In the genomic region with DNA sequence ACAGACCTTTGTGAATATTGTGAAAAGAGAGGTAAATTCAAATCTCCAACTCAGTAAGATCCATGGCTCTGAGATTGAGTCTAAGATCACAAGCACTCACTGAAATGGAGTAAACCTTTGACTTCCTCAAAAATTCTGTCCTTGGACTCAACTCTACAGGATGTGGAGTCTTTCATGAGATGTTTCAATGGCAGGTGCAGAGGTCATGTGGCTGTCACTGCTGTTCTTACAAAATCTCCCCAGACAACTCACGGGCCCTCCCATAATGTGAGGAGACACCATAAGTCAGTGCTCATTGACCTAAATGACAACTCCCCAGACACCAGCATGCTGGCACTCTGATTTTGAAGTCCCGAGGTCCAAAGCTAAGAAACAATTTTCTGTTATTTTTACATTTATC, we compare ENCODE assay signal across 5 mouse cellular contexts.
DNase-seq lines count a peak whose midpoint lies in the region; ATAC-seq and TF ChIP-seq lines count a peak whose summit lies in the region.
"Not testable (repeated sequence)": the region's sequence is repeated elsewhere in the genome, so short reads cannot be mapped to it uniquely, and the experiment has no call there.

No protein-coding gene starts in this region.

- not testable (repeated sequence) for TF ChIP-seq POLR2A in thymus, adult 2 months (IDR thresholded peaks at IDR 0.05; ENCODE audit: control insufficient read depth, extremely low read depth, insufficient read depth, low read length, poor library complexity)

- peak; percentile 46 for DNase-seq in thymus, adult 2 months
- peak; percentile 55 for DNase-seq in thymus, postnatal 14 days
- DNase-seq in thymus, postnatal 36 days = peak; percentile 29 to 51

- H3K4me3 ChIP-seq in thymus, adult 2 months (ENCODE audit: control insufficient read depth, insufficient read depth, low read length) = not testable (repeated sequence)

- H3K4me1 ChIP-seq in thymus, adult 2 months (replicated peaks; ENCODE audit: control insufficient read depth, insufficient read depth, low read length) = peaks cover 25% of the 10 kb centered on the region

- not testable (repeated sequence) for H3K27me3 ChIP-seq in thymus, adult 2 months (ENCODE audit: control insufficient read depth, insufficient read depth, low read length)

- TF ChIP-seq CTCF in thymus, adult 2 months (IDR thresholded peaks at IDR 0.05; ENCODE audit: borderline replicate concordance, control insufficient read depth, extremely low read depth, insufficient read depth, low read length, poor library complexity) = not testable (repeated sequence)

- peak; percentile 69 for ATAC-seq in granulocyte monocyte progenitor cell, adult 5-6 weeks (replicated peaks; ENCODE audit: poor library complexity, severe bottlenecking)
- peak; percentile 54 for ATAC-seq in megakaryocyte progenitor cell, adult 5-6 weeks (replicated peaks; ENCODE audit: poor library complexity)

- not testable (repeated sequence) for H3K36me3 ChIP-seq in thymus, adult 2 months (ENCODE audit: control insufficient read depth, insufficient read depth, low read length)

- 27% methylated on average over 2 of the region's 2 CpGs for WGBS in thymus, adult 2 months

- not testable (repeated sequence) for H3K27ac ChIP-seq in thymus, adult 2 months (ENCODE audit: control insufficient read depth, insufficient read depth, low read length)
